ENCODE assay signal across 26 mouse cellular contexts in the genomic region with DNA sequence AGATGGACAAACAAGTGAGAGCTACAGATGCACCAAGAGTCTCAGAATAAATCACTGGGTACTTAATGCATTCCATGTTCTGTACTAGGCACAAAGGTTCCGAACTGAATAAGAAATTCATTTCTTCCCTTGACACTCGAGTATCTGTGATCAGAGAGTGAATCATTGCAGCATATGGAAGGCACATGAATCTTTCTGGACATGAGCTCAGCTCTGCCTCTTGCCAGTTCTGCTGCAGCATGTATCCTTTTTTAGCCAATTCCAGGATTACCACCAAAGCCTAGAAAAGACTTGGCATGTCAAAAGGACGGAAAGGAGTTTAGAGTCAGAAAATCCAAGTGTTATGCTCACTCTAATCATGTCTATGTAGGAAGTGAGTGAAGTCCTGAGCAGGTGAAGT.
A peak's percentile ranks its signal among the peaks of the same experiment; 100 is the strongest.
DNase-seq lines count a peak whose midpoint lies in the region; ATAC-seq lines count a peak whose summit lies in the region.
"Had no signal": no experiment of that assay in that cellular context is flagged by ENCODE, and none has a peak within 500 bp of the region (broad histone marks: within the 10 kb centered on the region; RNA-seq: fewer than 3 reads in every experiment).

No protein-coding gene starts in this region.

- H3K4me1 ChIP-seq in heart, embryonic 11.5 days (ENCODE audit: control insufficient read depth, insufficient read depth, low read length) = no peaks in the 10 kb centered on the region
- H3K4me1 ChIP-seq: forebrain, embryonic 10.5 days; forebrain, embryonic 13.5 days; heart, embryonic 12.5 days; heart, embryonic 15.5 days; hindbrain, embryonic 10.5 days; hindbrain, embryonic 13.5 days; intestine, embryonic 15.5 days had no signal

- no peak overlapping the region for H3K4me3 ChIP-seq in heart, embryonic 11.5 days (ENCODE audit: low read depth, low read length)
- H3K4me3 ChIP-seq: forebrain, embryonic 10.5 days; forebrain, embryonic 13.5 days; heart, adult 2 months; heart, embryonic 12.5 days; heart, embryonic 15.5 days; hindbrain, embryonic 10.5 days; hindbrain, embryonic 13.5 days; intestine, embryonic 15.5 days had no signal

- no peak overlapping the region for H3K9ac ChIP-seq in heart, embryonic 11.5 days (ENCODE audit: low read depth, low read length)
- H3K9ac ChIP-seq: forebrain, embryonic 13.5 days; forebrain, postnatal 0 days; heart, embryonic 12.5 days; heart, embryonic 15.5 days; hindbrain, embryonic 13.5 days; intestine, embryonic 15.5 days had no signal

- no peaks in the 10 kb centered on the region for H3K36me3 ChIP-seq in heart, embryonic 11.5 days (ENCODE audit: control insufficient read depth, insufficient read depth, low read length)
- H3K36me3 ChIP-seq: forebrain, embryonic 10.5 days; heart, embryonic 12.5 days; heart, embryonic 15.5 days; hindbrain, embryonic 10.5 days; hindbrain, embryonic 13.5 days; intestine, embryonic 15.5 days had no signal

- no peaks in the 10 kb centered on the region for H3K9me3 ChIP-seq in heart, embryonic 11.5 days (replicated peaks; ENCODE audit: control insufficient read depth, low read length)
- H3K9me3 ChIP-seq: forebrain, embryonic 10.5 days; forebrain, embryonic 13.5 days; heart, embryonic 15.5 days; hindbrain, embryonic 10.5 days; hindbrain, embryonic 13.5 days; intestine, embryonic 15.5 days had no signal

- no peak overlapping the region for H3K27ac ChIP-seq in heart, embryonic 11.5 days (ENCODE audit: low read depth, low read length)
- H3K27ac ChIP-seq: forebrain, embryonic 10.5 days; forebrain, embryonic 13.5 days; heart, adult 2 months; heart, embryonic 15.5 days; hindbrain, embryonic 10.5 days; hindbrain, embryonic 13.5 days; intestine, embryonic 15.5 days had no signal

- WGBS in heart, embryonic 11.5 days (ENCODE audit: insufficient replicate concordance) = 74% methylated on average over 3 of the region's 3 CpGs

- no peak for ATAC-seq in heart, embryonic 11.5 days (replicated peaks; ENCODE audit: insufficient number of reproducible peaks, low FRiP score, low TSS enrichment)
- ATAC-seq: forebrain, embryonic 13.5 days; forebrain, postnatal 0 days; hindbrain, embryonic 16.5 days; intestine, embryonic 15.5 days; Patski had no signal

- DNase-seq in right cerebral cortex, adult 18-20 months = peak; percentile 2
- no peak for DNase-seq in right cerebral cortex, postnatal 14 days
- peak; percentile 8 for DNase-seq in adipocyte (ENCODE audit: low spot score)
- peak; percentile 15 for DNase-seq in telencephalon, adult 2 months (ENCODE audit: low read depth, low spot score)
- no peak for DNase-seq in cerebellum, postnatal 36 days
- DNase-seq: adrenal gland, adult 2 months; adrenal gland, postnatal 14 days; cerebellum, adult 11-12 months; cerebellum, adult 8-10 months; cerebellum, postnatal 10 days; forebrain, postnatal 0 days; gastrocnemius, postnatal 10 days; gastrocnemius, postnatal 36 days; heart, adult 2 months; heart, postnatal 10 days; heart, postnatal 36 days had no signal

- no peaks in the 10 kb centered on the region for H3K27me3 ChIP-seq in heart, embryonic 11.5 days (ENCODE audit: control insufficient read depth, insufficient read depth, low read length)
- H3K27me3 ChIP-seq: forebrain, embryonic 13.5 days; heart, embryonic 12.5 days; heart, embryonic 15.5 days; hindbrain, embryonic 13.5 days; intestine, embryonic 15.5 days; Patski had no signal

- no peak overlapping the region for H3K4me2 ChIP-seq in heart, embryonic 11.5 days
- H3K4me2 ChIP-seq: forebrain, embryonic 13.5 days; heart, embryonic 12.5 days; heart, embryonic 15.5 days; hindbrain, embryonic 13.5 days; intestine, embryonic 15.5 days had no signal

Comparison
In these comparisons a context has a peak if more than half of its experiments do, and no peak if none do; other contexts are left out.
1. DNase-seq: peak in right cerebral cortex, adult 18-20 months (single experiment), adipocyte (single experiment) and telencephalon, adult 2 months (single experiment); none in right cerebral cortex, postnatal 14 days (single experiment) and cerebellum, postnatal 36 days (0 of 2).